Mouse (Mus musculus) stomach, embryonic 15.5 days (tissue): Measurements from ENCODE around the gene Rbck1. TPM values are rescaled to one million over a fixed set of nuclear protein-coding genes. Genes with fewer than 3 reads are reported as not detected.

Source experiments
- ATAC-seq: fragments of 200-750 bp; cut with Nextera tagmentation; 2 replicates; pipeline ENCODE4 v1.8.0; 2017; ENCODE audit warnings: low read depth, moderate number of reproducible peaks, moderate TSS enrichment; ENCODE audit not compliant: insufficient read depth, low FRiP score
- H3K27ac ChIP-seq: fragments of 300-500 bp; sonication (generic); 2 replicates; pipeline ENCODE4 v1.5.1; 2015; ENCODE audit warnings: mild to moderate bottlenecking, inconsistent platforms
- H3K27me3 ChIP-seq: fragments of 300-500 bp; sonication (generic); replicated peaks from 2 replicates; pipeline ENCODE4 v1.6.1; 2015; ENCODE audit warnings: inconsistent platforms
- H3K36me3 ChIP-seq: fragments of 300-500 bp; sonication (generic); 2 replicates; pipeline ENCODE4 v1.6.1; 2015; ENCODE audit warnings: inconsistent platforms
- H3K4me1 ChIP-seq: fragments of 300-500 bp; sonication (generic); 2 replicates; pipeline ENCODE4 v1.6.1; 2015; ENCODE audit warnings: inconsistent platforms
- H3K4me2 ChIP-seq: fragments of 300-500 bp; sonication (generic); 2 replicates; pipeline ENCODE4 v1.6.1; 2015; ENCODE audit warnings: mild to moderate bottlenecking, inconsistent platforms
- H3K4me3 ChIP-seq: fragments of 300-500 bp; sonication (generic); replicated peaks from 2 replicates; pipeline ENCODE4 v1.5.1; 2015; ENCODE audit warnings: inconsistent platforms
- H3K9ac ChIP-seq: fragments of 300-500 bp; sonication (generic); 2 replicates; pipeline ENCODE4 v1.6.1; 2015; ENCODE audit warnings: inconsistent platforms
- H3K9me3 ChIP-seq: fragments of 300-500 bp; sonication (generic); 2 replicates; pipeline ENCODE4 v1.6.1; 2016; ENCODE audit warnings: inconsistent platforms
- WGBS: fragments of 180-500 bp; shearing (Covaris S2); methylation state at CpG from one replicate; pipeline ENCODE4 v1.1.7; 2015; 5-methylcytosine and 5-hydroxymethylcytosine counted together
- polyA plus RNA-seq: library from polyadenylated mRNA; unstranded; fragments of >200 nt; fragmentation: Nextera tagmentation; extraction: Ambion mirVana; gene quantifications from 2 replicates; pipeline ENCODE4 v1.2.1, GENCODE M21; 2015

Gene Rbck1
- polyA plus RNA-seq, 1 experiment from 2014 or later = 86.5 TPM

GRCm38 (mm10) chr2:152343329-152344213 lies 11.1 kb upstream of the Rbck1 start, which contains the start of gene Trib3:
Gene Trib3 (minus strand): TSS chr2:152344032.
- Histone ChIP-seq H3K9ac (peak within 1 kb of the TSS; percentile 19; the same call in 1 of the 2 replicates), H3K27ac (no peak within 1 kb of the TSS), H3K9me3 (no peaks in the 10 kb centered on the region), H3K27me3 (no peaks in the 10 kb centered on the region), H3K4me2 (peak within 1 kb of the TSS; percentile 90), H3K4me1 (peaks cover 10% of the 10 kb centered on the region), H3K4me3 (peak within 1 kb of the TSS; percentile 52), H3K36me3 (no peaks in the 10 kb centered on the region)
- WGBS = under 1% methylated on average over 51 of the region's 52 CpGs
- peak; percentile 86 for ATAC-seq

- no peaks in the 10 kb centered on the region for H3K36me3 ChIP-seq
- ATAC-seq = no peak
- H3K9me3 ChIP-seq = no peaks in the 10 kb centered on the region
- no peak overlapping the region for H3K4me2 ChIP-seq
- no peak overlapping the region for H3K9ac ChIP-seq
- no peak overlapping the region for H3K27ac ChIP-seq
- WGBS = 84% methylated on average over 22 of the region's 22 CpGs
- no peaks in the 10 kb centered on the region for H3K27me3 ChIP-seq
- peaks cover 10% of the 10 kb centered on the region for H3K4me1 ChIP-seq
- H3K4me3 ChIP-seq = no peak overlapping the region
These were observed 7.3 kb upstream of the Rbck1 start for GRCm38 (mm10) chr2:152339631-152340179.

- Histone ChIP-seq H3K9ac (no peak overlapping the region), H3K4me2 (no peak overlapping the region), H3K27me3 (no peaks in the 10 kb centered on the region), H3K4me1 (peaks cover 4% of the 10 kb centered on the region; the same call in 1 of the 2 replicates), H3K9me3 (no peaks in the 10 kb centered on the region), H3K36me3 (no peaks in the 10 kb centered on the region), H3K27ac (no peak overlapping the region), H3K4me3 (no peak overlapping the region)
- 82% methylated on average over 13 of the region's 13 CpGs for WGBS
- ATAC-seq = no peak
These were observed 5.9 kb upstream of the Rbck1 start for GRCm38 (mm10) chr2:152338319-152338718.

- H3K4me2 ChIP-seq = no peak overlapping the region
- no peaks in the 10 kb centered on the region for H3K9me3 ChIP-seq
- no peak overlapping the region for H3K9ac ChIP-seq
- H3K4me3 ChIP-seq = no peak overlapping the region
- no peak overlapping the region for H3K27ac ChIP-seq
- no peaks in the 10 kb centered on the region for H3K27me3 ChIP-seq
- no peak for ATAC-seq
- H3K36me3 ChIP-seq = no peaks in the 10 kb centered on the region
- no peaks in the 10 kb centered on the region for H3K4me1 ChIP-seq
- WGBS = 82% methylated on average over 11 of the region's 11 CpGs
These were observed 5.2 kb upstream of the Rbck1 start for GRCm38 (mm10) chr2:152337591-152338212.

- 78% methylated on average over 1 of the region's 1 CpGs for WGBS
- Histone ChIP-seq H3K36me3 (no peaks in the 10 kb centered on the region), H3K27me3 (no peaks in the 10 kb centered on the region), H3K9ac (no peak overlapping the region), H3K4me2 (no peak overlapping the region), H3K4me1 (no peaks in the 10 kb centered on the region), H3K27ac (no peak overlapping the region), H3K9me3 (no peaks in the 10 kb centered on the region), H3K4me3 (no peak overlapping the region)
- no peak for ATAC-seq
These were observed 4.4 kb upstream of the Rbck1 start for GRCm38 (mm10) chr2:152336856-152337255.

- WGBS = 44% methylated on average over 11 of the region's 11 CpGs
- no peak overlapping the region for H3K4me2 ChIP-seq
- no peak overlapping the region for H3K9ac ChIP-seq
- H3K36me3 ChIP-seq = no peaks in the 10 kb centered on the region
- H3K27ac ChIP-seq = no peak overlapping the region
- no peaks in the 10 kb centered on the region for H3K9me3 ChIP-seq
- ATAC-seq = no peak
- no peaks in the 10 kb centered on the region for H3K27me3 ChIP-seq
- H3K4me1 ChIP-seq = peaks cover 8% of the 10 kb centered on the region
- no peak overlapping the region for H3K4me3 ChIP-seq
These were observed 2.9 kb upstream of the Rbck1 start for GRCm38 (mm10) chr2:152335289-152335820.

GRCm38 (mm10) chr2:152333345-152334006 lies 1.0 kb upstream of the Rbck1 start:
- Histone ChIP-seq H3K36me3 (0 out of 2 replicates have a peak, but pooled peaks cover 3% of the 10 kb centered on the region), H3K27me3 (no peaks in the 10 kb centered on the region), H3K4me1 (peaks cover 8% of the 10 kb centered on the region), H3K27ac (no peak overlapping the region), H3K4me3 (no peak overlapping the region), H3K9ac (no peak overlapping the region), H3K9me3 (no peaks in the 10 kb centered on the region), H3K4me2 (no peak overlapping the region)
- no peak for ATAC-seq
- WGBS = 74% methylated on average over 4 of the region's 4 CpGs

GRCm38 (mm10) chr2:152330858-152331423 lies 1.5 kb downstream of the Rbck1 start:
- H3K4me1 ChIP-seq = peaks cover 8% of the 10 kb centered on the region
- no peak overlapping the region for H3K9ac ChIP-seq
- no peak for ATAC-seq
- no peaks in the 10 kb centered on the region for H3K27me3 ChIP-seq
- peak overlapping the region; percentile 85 for H3K4me2 ChIP-seq
- H3K4me3 ChIP-seq = peak overlapping the region; percentile 76
- peaks cover 6% of the 10 kb centered on the region; the same call in 1 of the 2 replicates for H3K36me3 ChIP-seq
- 49% methylated on average over 7 of the region's 7 CpGs for WGBS
- H3K27ac ChIP-seq = no peak overlapping the region
- H3K9me3 ChIP-seq = no peaks in the 10 kb centered on the region

GRCm38 (mm10) chr2:152327980-152328379 lies 4.5 kb downstream of the Rbck1 start:
- 78% methylated on average over 5 of the region's 5 CpGs for WGBS
- no peak for ATAC-seq
- Histone ChIP-seq H3K9ac (no peak overlapping the region), H3K27me3 (no peaks in the 10 kb centered on the region), H3K36me3 (peaks cover 25% of the 10 kb centered on the region), H3K27ac (no peak overlapping the region), H3K4me3 (no peak overlapping the region), H3K4me2 (no peak overlapping the region), H3K9me3 (no peaks in the 10 kb centered on the region), H3K4me1 (peaks cover 8% of the 10 kb centered on the region)

- peaks cover 33% of the 10 kb centered on the region for H3K36me3 ChIP-seq
- no peak overlapping the region for H3K9ac ChIP-seq
- H3K27ac ChIP-seq = no peak overlapping the region
- H3K9me3 ChIP-seq = no peaks in the 10 kb centered on the region
- WGBS = 86% methylated on average over 8 of the region's 8 CpGs
- peaks cover 8% of the 10 kb centered on the region for H3K4me1 ChIP-seq
- H3K4me3 ChIP-seq = no peak overlapping the region
- no peak for ATAC-seq
- no peaks in the 10 kb centered on the region for H3K27me3 ChIP-seq
- no peak overlapping the region for H3K4me2 ChIP-seq
These were observed 5.8 kb downstream of the Rbck1 start for GRCm38 (mm10) chr2:152326654-152327053.

GRCm38 (mm10) chr2:152326157-152326556 lies 6.3 kb downstream of the Rbck1 start:
- H3K27ac ChIP-seq = no peak overlapping the region
- H3K36me3 ChIP-seq = peaks cover 33% of the 10 kb centered on the region
- no peaks in the 10 kb centered on the region for H3K9me3 ChIP-seq
- no peak overlapping the region for H3K9ac ChIP-seq
- H3K4me2 ChIP-seq = no peak overlapping the region
- no peak for ATAC-seq
- H3K4me1 ChIP-seq = peaks cover 8% of the 10 kb centered on the region
- no peaks in the 10 kb centered on the region for H3K27me3 ChIP-seq
- WGBS = 90% methylated on average over 13 of the region's 13 CpGs
- H3K4me3 ChIP-seq = no peak overlapping the region
